Mouse (Mus musculus): ENCODE results near the gene Rfxank. TPM values are rescaled to one million over a fixed set of nuclear protein-coding genes. Genes with fewer than 3 reads are reported as not detected.

Gene Rfxank
- polyA plus RNA-seq, 1 experiment from 2014 or later, result 6.5 TPM

DNA sequence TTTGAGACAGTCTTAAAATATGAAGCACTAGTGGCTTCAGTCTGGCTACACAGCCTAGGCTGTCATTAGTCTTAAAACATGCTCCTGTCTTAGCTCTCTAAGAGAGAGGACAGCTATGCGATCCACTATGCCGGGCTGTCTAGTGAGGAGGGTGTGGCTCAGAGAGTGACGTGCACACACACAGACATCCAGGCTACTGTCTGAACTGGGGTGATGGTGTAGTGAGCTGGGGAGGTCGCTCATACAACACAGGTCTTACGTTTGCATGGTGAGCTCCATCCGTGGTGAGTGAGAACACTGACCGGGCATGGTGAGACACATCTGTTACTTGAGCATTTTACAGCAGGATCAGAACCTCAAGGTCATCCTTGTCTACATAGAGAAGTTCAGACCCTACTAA lies 32.3 kb upstream of the Rfxank start:
- no peak overlapping the region for H3K4me3 ChIP-seq (replicated peaks)
- peaks cover 15% of the 10 kb centered on the region for H3K27me3 ChIP-seq
- peak overlapping the region; percentile 71 for H3K4me2 ChIP-seq
- no peak overlapping the region for H3K9ac ChIP-seq
- ATAC-seq (ENCODE audit: insufficient read depth), result no peak
- 0 out of 2 replicates have a peak, but pooled peaks cover 2% of the 10 kb centered on the region for H3K36me3 ChIP-seq (replicated peaks)
- WGBS (ENCODE audit: insufficient replicate concordance), result 51% methylated on average over 7 of the region's 7 CpGs
- no peaks in the 10 kb centered on the region for H3K9me3 ChIP-seq (replicated peaks)
- peaks cover 53% of the 10 kb centered on the region for H3K4me1 ChIP-seq (replicated peaks)
- peak overlapping the region; percentile 68 for H3K27ac ChIP-seq (replicated peaks)

DNA sequence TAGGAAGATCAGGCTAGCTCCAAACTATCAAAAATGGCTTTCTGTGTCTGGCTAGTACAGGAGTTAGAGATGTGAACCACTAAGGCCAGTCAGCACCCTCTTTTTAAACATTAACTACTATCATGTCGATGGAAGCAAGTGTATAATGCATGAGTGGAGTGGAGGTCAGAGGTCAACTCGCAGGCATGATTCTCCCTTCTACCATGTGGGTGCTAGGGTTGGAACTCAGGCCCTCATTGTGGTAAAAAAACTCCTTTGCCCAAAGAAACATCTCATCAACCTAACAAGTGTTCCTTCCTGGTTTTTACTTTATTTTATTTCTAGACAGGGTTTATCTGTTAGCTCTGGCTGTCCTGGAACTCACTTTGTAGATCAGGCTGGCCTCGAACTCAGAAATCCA lies 31.8 kb upstream of the Rfxank start:
- Histone ChIP-seq H3K9me3 (replicated peaks) (no peaks in the 10 kb centered on the region), H3K4me3 (replicated peaks) (no peak overlapping the region), H3K27ac (replicated peaks) (0 out of 2 replicates have a peak overlapping the region, but pooled peaks have one; percentile 68), H3K36me3 (replicated peaks) (0 out of 2 replicates have a peak, but pooled peaks cover 2% of the 10 kb centered on the region), H3K4me1 (replicated peaks) (peaks cover 57% of the 10 kb centered on the region), H3K9ac (no peak overlapping the region), H3K4me2 (no peak overlapping the region), H3K27me3 (peaks cover 20% of the 10 kb centered on the region)
- 54% methylated on average over 3 of the region's 3 CpGs for WGBS (ENCODE audit: insufficient replicate concordance)
- ATAC-seq (ENCODE audit: insufficient read depth), result no peak

DNA sequence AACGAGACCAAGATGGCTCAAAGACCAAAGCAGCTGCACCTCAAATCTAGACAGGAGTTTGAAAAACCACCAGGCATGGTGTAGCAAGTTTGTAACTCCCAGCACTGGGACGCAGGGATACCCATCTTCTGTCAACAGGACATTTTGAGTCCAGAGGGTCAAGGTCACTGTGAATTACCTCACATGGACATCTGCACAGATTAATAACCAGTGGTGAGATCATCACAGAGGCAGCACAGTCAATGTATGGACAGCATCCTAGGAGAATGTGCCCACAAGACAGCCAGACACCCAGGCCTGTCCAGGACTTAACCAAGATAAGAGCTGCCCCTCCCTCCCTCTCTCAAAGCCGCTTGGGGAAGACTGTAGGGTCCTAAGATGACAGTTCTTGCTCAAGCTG lies 31.2 kb upstream of the Rfxank start:
- WGBS (ENCODE audit: insufficient replicate concordance), result 54% methylated on average over 3 of the region's 3 CpGs
- ATAC-seq (ENCODE audit: insufficient read depth), result no peak

DNA sequence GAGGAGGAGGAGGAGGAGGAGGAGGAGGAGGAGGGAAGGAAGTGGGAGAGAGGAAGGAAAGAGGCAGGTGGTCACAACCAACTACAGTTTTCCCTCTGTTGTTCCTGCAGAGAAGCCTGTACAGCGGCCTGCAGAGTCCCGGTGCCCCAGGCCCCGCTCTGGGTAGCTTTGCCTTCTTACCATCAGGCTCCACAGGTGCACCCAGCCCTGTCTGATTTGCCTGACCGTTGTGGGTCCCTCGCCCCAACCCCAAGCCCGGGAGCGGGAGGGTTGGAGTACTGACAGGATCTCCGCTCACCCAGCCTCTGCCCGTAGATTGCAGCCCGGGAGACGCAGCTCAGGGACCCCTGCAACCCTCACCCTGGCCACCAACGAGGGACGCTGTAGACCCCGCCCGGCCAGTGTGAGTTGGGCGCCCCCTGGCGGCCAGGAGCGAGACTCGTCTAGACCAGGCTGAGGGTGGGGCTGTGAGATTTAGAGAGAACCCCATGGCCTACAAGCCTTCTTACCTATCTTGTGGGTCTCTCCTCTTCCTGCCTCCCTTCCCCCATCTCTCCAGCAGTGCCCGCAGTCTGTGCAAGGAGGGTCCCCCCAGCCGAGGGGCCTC lies 27.7 kb upstream of the Rfxank start:
- H3K4me2 ChIP-seq, result peak overlapping the region; percentile 57
- peaks cover 38% of the 10 kb centered on the region for H3K4me1 ChIP-seq (replicated peaks)
- no peaks in the 10 kb centered on the region for H3K9me3 ChIP-seq (replicated peaks)
- ATAC-seq (ENCODE audit: insufficient read depth), result peak; percentile 57; the same call in 1 of the 2 replicates
- no peaks in the 10 kb centered on the region for H3K36me3 ChIP-seq (replicated peaks)
- 0 out of 2 replicates have a peak overlapping the region, but pooled peaks have one; percentile 11 for H3K4me3 ChIP-seq (replicated peaks)
- H3K27ac ChIP-seq (replicated peaks), result no peak overlapping the region
- peaks cover 35% of the 10 kb centered on the region for H3K27me3 ChIP-seq
- no peak overlapping the region for H3K9ac ChIP-seq
- WGBS (ENCODE audit: insufficient replicate concordance), result under 1% methylated on average over 21 of the region's 21 CpGs

More for the DNA sequence above, 31.2 kb upstream of the Rfxank start:
- H3K9ac ChIP-seq, result no peak overlapping the region
- no peaks in the 10 kb centered on the region for H3K36me3 ChIP-seq (replicated peaks)
- H3K27me3 ChIP-seq, result peaks cover 27% of the 10 kb centered on the region
- no peak overlapping the region for H3K4me2 ChIP-seq
- no peak overlapping the region for H3K4me3 ChIP-seq (replicated peaks)
- peaks cover 63% of the 10 kb centered on the region for H3K4me1 ChIP-seq (replicated peaks)
- no peak overlapping the region for H3K27ac ChIP-seq (replicated peaks)
- no peaks in the 10 kb centered on the region for H3K9me3 ChIP-seq (replicated peaks)

DNA sequence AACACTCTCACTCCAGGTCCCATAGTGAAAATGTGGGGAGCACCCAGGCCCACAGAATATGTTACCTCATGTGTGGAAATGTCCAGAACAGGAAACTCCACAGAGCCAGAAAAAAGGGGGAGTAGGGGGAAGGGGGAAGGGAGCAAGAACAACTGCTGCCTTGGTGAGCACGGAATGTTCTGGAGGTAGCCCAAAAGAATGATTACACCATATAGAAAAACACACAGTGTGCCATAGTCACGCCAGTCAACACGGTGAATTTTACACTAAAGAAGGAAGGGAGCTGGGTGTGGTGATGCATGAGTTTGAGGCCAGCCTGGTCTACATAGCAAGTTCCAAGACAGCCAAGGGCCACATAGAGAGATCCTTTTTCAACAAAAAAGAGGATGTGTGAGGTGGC lies 24.4 kb upstream of the Rfxank start:
- WGBS (ENCODE audit: insufficient replicate concordance), result 72% methylated on average over 3 of the region's 3 CpGs
- Histone ChIP-seq H3K4me3 (replicated peaks) (no peak overlapping the region), H3K36me3 (replicated peaks) (no peaks in the 10 kb centered on the region), H3K9ac (no peak overlapping the region), H3K27ac (replicated peaks) (no peak overlapping the region), H3K4me1 (replicated peaks) (peaks cover 28% of the 10 kb centered on the region), H3K9me3 (replicated peaks) (no peaks in the 10 kb centered on the region), H3K27me3 (peaks cover 58% of the 10 kb centered on the region), H3K4me2 (no peak overlapping the region)
- no peak for ATAC-seq (ENCODE audit: insufficient read depth)

DNA sequence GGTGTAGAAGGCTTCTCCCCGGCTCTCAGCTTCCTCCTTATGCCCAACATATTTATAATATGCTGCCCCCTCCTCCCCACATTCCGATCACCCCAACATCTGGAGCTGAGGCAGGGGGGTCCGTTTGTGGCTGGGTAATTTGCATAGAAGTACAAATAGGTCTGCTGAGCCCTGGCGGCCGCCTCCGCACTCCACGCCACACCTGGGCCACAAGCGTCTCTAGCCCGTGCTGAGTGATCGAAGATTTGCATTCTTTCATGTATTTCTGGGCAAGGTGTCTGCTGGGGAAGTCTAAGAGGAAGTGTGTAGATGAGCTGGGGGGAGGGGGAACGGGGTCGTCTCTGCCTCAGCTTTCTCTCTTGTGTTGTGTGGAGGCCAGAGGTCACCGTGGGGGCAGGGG lies 21.1 kb upstream of the Rfxank start:
- Histone ChIP-seq H3K4me1 (replicated peaks) (peaks cover 18% of the 10 kb centered on the region), H3K27ac (replicated peaks) (no peak overlapping the region), H3K9me3 (replicated peaks) (no peaks in the 10 kb centered on the region), H3K4me3 (replicated peaks) (no peak overlapping the region), H3K4me2 (no peak overlapping the region), H3K36me3 (replicated peaks) (no peaks in the 10 kb centered on the region), H3K27me3 (peaks cover 57% of the 10 kb centered on the region), H3K9ac (no peak overlapping the region)
- no peak for ATAC-seq (ENCODE audit: insufficient read depth)
- 36% methylated on average over 13 of the region's 13 CpGs for WGBS (ENCODE audit: insufficient replicate concordance)

DNA sequence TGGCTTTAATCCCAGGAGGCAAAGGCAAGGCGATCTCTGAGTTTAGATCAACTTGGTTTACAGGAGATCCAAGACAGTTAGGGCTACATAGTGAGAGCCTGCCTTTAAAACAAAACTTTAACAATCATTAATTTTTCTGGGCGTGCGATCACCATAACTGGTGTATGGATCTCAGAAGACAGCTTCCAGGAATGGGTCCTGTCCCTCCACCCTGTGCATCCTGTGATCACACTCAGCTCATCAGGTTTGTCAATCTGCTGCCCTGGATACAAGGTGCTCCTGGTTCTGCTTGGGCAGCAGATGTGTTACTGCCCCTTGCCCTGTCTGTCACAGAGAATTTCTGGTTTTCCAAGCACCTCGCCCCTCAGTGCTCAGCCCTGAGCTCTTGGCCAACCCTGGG lies 20.3 kb upstream of the Rfxank start:
- H3K9me3 ChIP-seq (replicated peaks), result no peaks in the 10 kb centered on the region
- H3K27ac ChIP-seq (replicated peaks), result no peak overlapping the region
- 61% methylated on average over 4 of the region's 4 CpGs for WGBS (ENCODE audit: insufficient replicate concordance)
- H3K4me1 ChIP-seq (replicated peaks), result peaks cover 18% of the 10 kb centered on the region
- no peak overlapping the region for H3K9ac ChIP-seq
- H3K27me3 ChIP-seq, result peaks cover 52% of the 10 kb centered on the region
- H3K4me3 ChIP-seq (replicated peaks), result no peak overlapping the region
- no peaks in the 10 kb centered on the region for H3K36me3 ChIP-seq (replicated peaks)
- no peak for ATAC-seq (ENCODE audit: insufficient read depth)
- H3K4me2 ChIP-seq, result no peak overlapping the region

DNA sequence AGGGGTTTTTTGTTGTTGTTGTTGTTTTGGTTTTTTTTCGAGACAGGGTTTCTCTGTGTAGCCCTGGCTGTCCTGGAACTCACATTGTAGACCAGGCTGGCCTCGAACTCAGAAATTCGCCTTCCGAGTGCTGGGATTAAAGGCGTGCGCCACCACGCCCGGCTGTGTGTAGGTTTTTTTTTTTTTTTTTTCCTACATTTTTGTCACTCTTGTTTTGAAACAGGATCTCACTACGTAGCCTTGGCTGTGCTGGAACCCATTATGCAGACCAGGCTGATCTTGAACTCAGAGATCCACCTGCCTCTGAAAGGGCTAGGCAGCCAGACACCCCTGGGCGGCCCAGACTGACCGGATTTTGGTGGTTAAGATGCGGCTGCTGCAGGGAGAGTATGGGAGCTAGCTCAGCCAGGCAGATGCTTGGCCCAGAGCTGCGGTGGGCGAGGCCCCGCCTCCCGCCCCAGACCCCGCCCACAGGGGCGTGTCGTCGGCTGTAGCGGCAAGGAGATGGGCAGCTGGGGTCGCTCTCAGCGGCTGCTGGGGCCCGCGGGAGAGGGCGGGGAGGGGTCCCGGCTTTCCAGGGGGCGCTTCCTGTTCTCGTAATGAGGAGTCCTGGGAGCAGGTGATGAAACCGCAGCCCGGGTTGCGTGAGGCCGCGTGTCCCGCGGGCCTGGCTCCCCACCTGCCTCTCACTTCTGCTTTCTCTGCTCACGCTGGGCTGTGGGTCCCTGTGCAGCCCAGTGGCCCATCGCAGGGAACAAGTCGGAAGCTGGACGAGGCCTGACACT lies 19.3 kb upstream of the Rfxank start:
- WGBS (ENCODE audit: insufficient replicate concordance), result 7% methylated on average over 40 of the region's 40 CpGs
- Histone ChIP-seq H3K4me3 (replicated peaks) (peak overlapping the region; percentile 64), H3K27ac (replicated peaks) (no peak overlapping the region), H3K9me3 (replicated peaks) (no peaks in the 10 kb centered on the region), H3K4me1 (replicated peaks) (peaks cover 18% of the 10 kb centered on the region), H3K27me3 (peaks cover 59% of the 10 kb centered on the region), H3K36me3 (replicated peaks) (no peaks in the 10 kb centered on the region), H3K4me2 (peak overlapping the region; percentile 90), H3K9ac (peak overlapping the region; percentile 31; the same call in 1 of the 2 replicates)
- peak; percentile 67 for ATAC-seq (ENCODE audit: insufficient read depth)

DNA sequence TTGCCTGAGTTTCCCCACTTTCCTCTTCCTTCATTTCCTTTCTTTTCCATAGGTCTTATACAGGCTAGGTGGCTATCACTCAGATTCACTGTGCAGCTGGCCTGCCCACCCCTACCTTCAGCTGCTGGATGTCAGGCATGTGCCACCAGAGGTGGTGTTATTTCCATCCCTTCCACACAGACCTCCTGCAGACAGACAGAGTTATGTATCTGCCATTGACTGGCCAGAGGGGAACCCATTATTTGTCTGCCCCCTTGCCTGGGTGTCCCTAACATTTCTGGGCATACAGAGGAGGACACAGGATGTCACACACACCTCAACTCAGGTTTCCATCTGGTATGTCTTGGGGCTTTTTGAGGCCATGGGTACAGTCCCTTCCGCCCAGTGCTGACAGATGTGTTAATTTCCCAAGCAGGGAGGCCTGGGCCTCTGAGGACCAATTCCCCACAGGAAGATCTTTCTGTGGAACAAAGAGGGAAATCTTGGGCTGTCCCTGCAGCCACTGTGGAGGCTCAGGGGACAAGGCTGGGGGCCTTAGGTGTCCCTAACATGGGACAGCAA lies 18.4 kb upstream of the Rfxank start:
- no peak overlapping the region for H3K9ac ChIP-seq
- H3K36me3 ChIP-seq (replicated peaks), result no peaks in the 10 kb centered on the region
- 68% methylated on average over 1 of the region's 1 CpGs for WGBS (ENCODE audit: insufficient replicate concordance)
- H3K27me3 ChIP-seq, result peaks cover 63% of the 10 kb centered on the region
- no peak overlapping the region for H3K4me2 ChIP-seq
- no peak overlapping the region for H3K4me3 ChIP-seq (replicated peaks)
- H3K9me3 ChIP-seq (replicated peaks), result no peaks in the 10 kb centered on the region
- no peak for ATAC-seq (ENCODE audit: insufficient read depth)
- H3K27ac ChIP-seq (replicated peaks), result no peak overlapping the region
- H3K4me1 ChIP-seq (replicated peaks), result peaks cover 25% of the 10 kb centered on the region

DNA sequence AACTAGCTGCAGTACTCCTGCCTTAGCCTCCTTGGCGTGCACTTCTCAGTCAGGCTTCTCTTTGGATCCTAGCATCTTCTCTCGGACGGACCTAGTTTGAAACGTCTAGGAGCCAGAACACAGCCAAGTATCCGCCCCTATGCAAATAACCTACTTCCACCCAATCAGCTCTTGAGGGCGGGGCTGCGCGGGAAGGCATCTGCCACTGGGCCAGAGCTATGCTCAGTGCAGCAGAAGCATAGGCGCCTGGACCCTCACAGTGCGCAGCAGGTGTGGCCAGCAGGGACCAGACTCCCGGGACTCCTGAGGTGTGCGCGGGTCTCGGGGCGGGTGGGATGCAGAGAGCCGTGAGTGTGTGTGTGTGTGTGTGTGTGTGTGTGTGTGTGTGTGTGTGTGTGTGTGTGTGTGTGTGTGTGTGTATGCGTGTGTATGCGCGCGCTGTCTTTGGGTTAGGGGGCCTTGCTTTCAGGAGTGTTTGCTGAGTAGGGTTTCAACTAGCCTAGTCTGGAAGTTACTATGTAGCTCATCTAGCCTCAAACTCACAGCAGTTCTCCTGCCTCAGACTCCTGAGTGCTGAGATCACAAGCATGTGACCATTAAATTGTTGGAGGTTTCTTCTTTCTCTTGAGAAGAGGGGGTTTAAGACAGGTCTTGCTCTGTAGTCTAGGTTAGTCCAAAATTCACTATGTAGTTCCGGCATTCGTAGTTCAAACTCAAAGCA lies 13.7 kb upstream of the Rfxank start:
- H3K27me3 ChIP-seq, result peaks cover 42% of the 10 kb centered on the region
- peaks cover 22% of the 10 kb centered on the region for H3K4me1 ChIP-seq (replicated peaks)
- no peak overlapping the region for H3K9ac ChIP-seq
- no peaks in the 10 kb centered on the region for H3K9me3 ChIP-seq (replicated peaks)
- ATAC-seq (ENCODE audit: insufficient read depth), result peak; percentile 86
- peak overlapping the region; percentile 55 for H3K4me2 ChIP-seq
- H3K4me3 ChIP-seq (replicated peaks), result 0 out of 2 replicates have a peak overlapping the region, but pooled peaks have one; percentile 20
- H3K36me3 ChIP-seq (replicated peaks), result no peaks in the 10 kb centered on the region
- H3K27ac ChIP-seq (replicated peaks), result no peak overlapping the region
- WGBS (ENCODE audit: insufficient replicate concordance), result 16% methylated on average over 22 of the region's 22 CpGs

DNA sequence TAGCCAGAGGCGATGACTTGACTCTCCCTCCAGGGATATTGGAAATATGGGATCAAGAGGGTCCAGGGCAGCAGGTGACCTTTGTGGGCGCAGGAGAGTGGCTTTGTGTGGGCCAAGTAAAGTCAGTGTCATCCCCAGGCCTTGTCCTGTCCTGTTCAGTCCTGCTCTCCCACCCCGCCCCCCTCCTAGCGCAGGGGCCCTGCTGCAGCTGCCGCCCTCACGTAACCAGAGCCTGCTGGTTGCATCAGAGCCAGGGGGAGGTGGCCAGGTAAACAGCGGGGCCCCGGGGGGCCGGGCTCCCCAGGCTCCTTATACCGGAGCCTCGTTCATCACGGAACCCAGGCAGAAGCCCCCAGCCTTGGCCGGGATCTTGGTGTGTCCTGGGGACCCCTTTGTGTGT lies 11.2 kb upstream of the Rfxank start:
- Histone ChIP-seq H3K27ac (replicated peaks) (no peak overlapping the region), H3K27me3 (peaks cover 18% of the 10 kb centered on the region), H3K4me2 (no peak overlapping the region), H3K4me1 (replicated peaks) (peaks cover 19% of the 10 kb centered on the region), H3K4me3 (replicated peaks) (no peak overlapping the region), H3K9me3 (replicated peaks) (no peaks in the 10 kb centered on the region), H3K9ac (no peak overlapping the region), H3K36me3 (replicated peaks) (peaks cover 17% of the 10 kb centered on the region)
- WGBS (ENCODE audit: insufficient replicate concordance), result 24% methylated on average over 13 of the region's 13 CpGs
- no peak for ATAC-seq (ENCODE audit: insufficient read depth)
